Mouse (Mus musculus): ENCODE data around the gene Prkar1b. TPM values are rescaled to one million over a fixed set of nuclear protein-coding genes. Genes with fewer than 3 reads are reported as not detected.
A peak's percentile ranks its signal among the peaks of the same experiment; 100 is the strongest.

The Prkar1b gene
- polyA plus RNA-seq, 1 experiment, result 3.8 TPM

DNA sequence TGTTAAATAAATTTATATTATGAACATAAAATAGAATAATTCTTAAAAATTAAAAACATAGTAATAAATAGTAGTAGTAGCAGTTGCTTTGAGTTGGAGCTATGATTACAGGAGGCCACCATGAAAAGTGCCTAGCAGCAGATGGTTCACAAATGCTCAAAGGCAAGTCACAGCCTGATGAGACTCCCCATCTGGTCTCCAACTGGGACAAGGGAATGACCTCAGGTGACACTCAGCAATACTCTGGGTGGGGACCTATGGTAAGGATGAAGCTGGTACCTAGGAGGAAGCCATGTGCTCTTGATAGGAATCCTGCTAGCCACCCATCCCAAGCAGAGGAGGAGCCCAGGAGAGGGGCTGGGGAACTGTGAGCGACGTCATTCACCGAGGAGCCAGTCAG, 24.1 kb downstream of the Prkar1b start:
- 87% methylated on average over 3 of the region's 3 CpGs for WGBS
- H3K27ac ChIP-seq (ENCODE audit: insufficient read depth, low read depth, low read length), result no peak overlapping the region

DNA sequence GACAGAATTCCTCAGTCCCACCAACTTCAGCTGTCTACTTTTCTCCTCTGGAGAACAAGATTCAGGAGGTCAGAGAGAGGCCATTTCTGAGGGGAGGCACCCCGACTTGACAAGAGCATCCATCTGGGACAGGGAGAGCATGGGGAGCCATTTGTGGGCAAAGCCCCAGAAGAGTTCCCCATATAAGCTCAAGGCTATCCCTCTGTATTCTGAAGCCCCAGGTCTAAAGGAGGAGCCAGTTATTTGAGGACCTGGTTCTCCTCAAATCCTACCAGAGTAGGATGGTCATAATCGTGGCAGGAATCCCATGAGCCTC, 30.9 kb downstream of the Prkar1b start:
- Histone ChIP-seq H3K36me3 (ENCODE audit: control insufficient read depth, insufficient read depth, low read length) (no peaks in the 10 kb centered on the region), H3K27me3 (ENCODE audit: control insufficient read depth, insufficient read depth, low read length) (peaks cover 4% of the 10 kb centered on the region; the same call in 1 of the 2 replicates), H3K4me1 (ENCODE audit: control insufficient read depth, insufficient read depth, insufficient read length, low read length) (no peaks in the 10 kb centered on the region), H3K4me3 (ENCODE audit: low read depth, low read length) (no peak overlapping the region), H3K27ac (ENCODE audit: insufficient read depth, low read depth, low read length) (no peak overlapping the region)
- TF ChIP-seq POLR2A (IDR thresholded peaks at IDR 0.05; ENCODE audit: low read depth, low read length) (no peak), CTCF (IDR thresholded peaks at IDR 0.05; ENCODE audit: extremely low read depth, insufficient read length, insufficient replicate concordance, low read depth, low read length) (no peak)
- WGBS, result 66% methylated on average over 2 of the region's 2 CpGs

More for the DNA sequence above, 24.1 kb downstream of the Prkar1b start:
- H3K4me3 ChIP-seq (ENCODE audit: low read depth, low read length), result no peak overlapping the region
- H3K4me1 ChIP-seq (ENCODE audit: control insufficient read depth, insufficient read depth, insufficient read length, low read length), result peaks cover 9% of the 10 kb centered on the region
- no peaks in the 10 kb centered on the region for H3K36me3 ChIP-seq (ENCODE audit: control insufficient read depth, insufficient read depth, low read length)
- H3K27me3 ChIP-seq (ENCODE audit: control insufficient read depth, insufficient read depth, low read length), result peaks cover 17% of the 10 kb centered on the region
- no peak for TF ChIP-seq CTCF (IDR thresholded peaks at IDR 0.05; ENCODE audit: extremely low read depth, insufficient read length, insufficient replicate concordance, low read depth, low read length)
- TF ChIP-seq POLR2A (IDR thresholded peaks at IDR 0.05; ENCODE audit: low read depth, low read length), result no peak

- peak overlapping the region; percentile 0; the same call in 1 of the 2 replicates for H3K27ac ChIP-seq (ENCODE audit: insufficient read depth, low read depth, low read length)
- peaks cover 4% of the 10 kb centered on the region; the same call in 1 of the 2 replicates for H3K27me3 ChIP-seq (ENCODE audit: control insufficient read depth, insufficient read depth, low read length)
- TF ChIP-seq CTCF (IDR thresholded peaks at IDR 0.05; ENCODE audit: extremely low read depth, insufficient read length, insufficient replicate concordance, low read depth, low read length), result no peak
- TF ChIP-seq POLR2A (IDR thresholded peaks at IDR 0.05; ENCODE audit: low read depth, low read length), result no peak
- no peaks in the 10 kb centered on the region for H3K4me1 ChIP-seq (ENCODE audit: control insufficient read depth, insufficient read depth, insufficient read length, low read length)
- whole genome bisulfite sequencing, result 61% methylated on average over 5 of the region's 5 CpGs
- no peak overlapping the region for H3K4me3 ChIP-seq (ENCODE audit: low read depth, low read length)
- H3K36me3 ChIP-seq (ENCODE audit: control insufficient read depth, insufficient read depth, low read length), result no peaks in the 10 kb centered on the region
Measured at GRCm38 (mm10) chr5:139118139-139118960, 31.5 kb downstream of the Prkar1b start.

DNA sequence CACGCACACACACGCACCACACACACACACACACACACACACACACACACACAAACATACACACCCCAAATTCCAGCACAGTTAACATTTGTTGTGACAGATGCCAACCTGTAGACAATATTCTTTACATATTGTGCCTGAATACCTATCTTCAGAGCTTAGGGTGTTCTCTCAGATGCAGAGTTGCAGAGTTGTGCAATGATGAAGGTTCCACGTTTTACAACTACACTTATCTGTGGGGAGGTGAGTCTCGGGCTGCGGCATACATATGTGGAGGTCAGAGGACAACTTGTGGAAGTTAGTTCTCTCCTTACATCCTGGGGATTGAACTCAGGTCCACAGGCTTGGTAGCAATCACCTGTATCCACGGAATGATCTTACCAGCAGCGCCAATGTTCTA, 34.3 kb downstream of the Prkar1b start:
- no peak overlapping the region for H3K4me3 ChIP-seq (ENCODE audit: low read depth, low read length)
- H3K36me3 ChIP-seq (ENCODE audit: control insufficient read depth, insufficient read depth, low read length), result no peaks in the 10 kb centered on the region
- TF ChIP-seq CTCF (IDR thresholded peaks at IDR 0.05; ENCODE audit: extremely low read depth, insufficient read length, insufficient replicate concordance, low read depth, low read length), result no peak
- TF ChIP-seq POLR2A (IDR thresholded peaks at IDR 0.05; ENCODE audit: low read depth, low read length), result no peak
- 63% methylated on average over 7 of the region's 7 CpGs for WGBS
- no peaks in the 10 kb centered on the region for H3K4me1 ChIP-seq (ENCODE audit: control insufficient read depth, insufficient read depth, insufficient read length, low read length)
- H3K27me3 ChIP-seq (ENCODE audit: control insufficient read depth, insufficient read depth, low read length), result no peaks in the 10 kb centered on the region
- H3K27ac ChIP-seq (ENCODE audit: insufficient read depth, low read depth, low read length), result no peak overlapping the region

DNA sequence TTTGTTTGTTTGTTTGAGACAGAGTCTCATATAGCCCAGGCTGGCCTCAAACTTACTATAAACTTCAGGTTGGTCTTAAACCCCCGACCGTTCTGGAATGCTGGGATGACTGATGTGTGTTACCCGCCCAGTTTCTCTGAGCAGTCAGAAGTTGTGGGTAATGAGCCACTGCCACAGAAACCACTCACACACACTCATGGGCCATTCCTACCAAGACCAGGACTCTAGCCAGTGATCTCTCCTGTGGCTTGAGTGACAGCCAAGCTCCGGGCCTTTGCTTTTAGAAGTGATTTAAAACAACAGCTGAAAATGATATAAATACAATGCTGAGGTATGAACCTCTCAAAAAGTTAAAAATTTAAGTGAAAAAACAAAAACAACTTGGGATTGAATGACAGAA, 34.9 kb downstream of the Prkar1b start:
- H3K27me3 ChIP-seq (ENCODE audit: control insufficient read depth, insufficient read depth, low read length), result no peaks in the 10 kb centered on the region
- no peaks in the 10 kb centered on the region for H3K4me1 ChIP-seq (ENCODE audit: control insufficient read depth, insufficient read depth, insufficient read length, low read length)
- TF ChIP-seq POLR2A (IDR thresholded peaks at IDR 0.05; ENCODE audit: low read depth, low read length), result no peak
- H3K36me3 ChIP-seq (ENCODE audit: control insufficient read depth, insufficient read depth, low read length), result no peaks in the 10 kb centered on the region
- no peak overlapping the region for H3K4me3 ChIP-seq (ENCODE audit: low read depth, low read length)
- H3K27ac ChIP-seq (ENCODE audit: insufficient read depth, low read depth, low read length), result no peak overlapping the region
- 78% methylated on average over 4 of the region's 4 CpGs for WGBS

DNA sequence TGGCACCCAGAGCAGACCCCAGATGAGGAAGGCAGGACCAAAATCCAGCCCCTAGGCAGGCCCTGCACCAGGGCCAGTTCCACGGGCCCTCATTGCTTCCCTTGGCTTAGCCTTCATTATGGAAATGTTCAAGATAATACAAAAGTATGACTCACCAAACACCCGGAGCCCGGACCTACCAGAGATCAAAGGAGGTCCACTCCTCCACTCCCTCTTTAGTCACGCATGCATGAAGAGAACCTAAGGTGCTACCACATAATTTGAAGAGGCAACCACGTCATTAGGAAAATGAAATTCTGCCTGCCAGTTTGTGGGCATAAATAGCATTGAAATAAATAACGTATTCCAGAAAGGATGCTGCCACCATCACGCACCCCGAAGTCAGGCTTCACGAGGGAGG, 37.4 kb downstream of the Prkar1b start:
- no peaks in the 10 kb centered on the region for H3K4me1 ChIP-seq (ENCODE audit: control insufficient read depth, insufficient read depth, insufficient read length, low read length)
- no peak overlapping the region for H3K4me3 ChIP-seq (ENCODE audit: low read depth, low read length)
- 63% methylated on average over 9 of the region's 9 CpGs for WGBS
- no peaks in the 10 kb centered on the region for H3K27me3 ChIP-seq (ENCODE audit: control insufficient read depth, insufficient read depth, low read length)
- no peaks in the 10 kb centered on the region for H3K36me3 ChIP-seq (ENCODE audit: control insufficient read depth, insufficient read depth, low read length)
- TF ChIP-seq CTCF (IDR thresholded peaks at IDR 0.05; ENCODE audit: extremely low read depth, insufficient read length, insufficient replicate concordance, low read depth, low read length), result no peak
- no peak for TF ChIP-seq POLR2A (IDR thresholded peaks at IDR 0.05; ENCODE audit: low read depth, low read length)
- H3K27ac ChIP-seq (ENCODE audit: insufficient read depth, low read depth, low read length), result no peak overlapping the region

GRCm38 (mm10) chr5:139111991-139112390, 37.8 kb downstream of the Prkar1b start:
- no peaks in the 10 kb centered on the region for H3K4me1 ChIP-seq (ENCODE audit: control insufficient read depth, insufficient read depth, insufficient read length, low read length)
- no peaks in the 10 kb centered on the region for H3K36me3 ChIP-seq (ENCODE audit: control insufficient read depth, insufficient read depth, low read length)
- H3K4me3 ChIP-seq (ENCODE audit: low read depth, low read length), result no peak overlapping the region
- H3K27me3 ChIP-seq (ENCODE audit: control insufficient read depth, insufficient read depth, low read length), result no peaks in the 10 kb centered on the region
- no peak overlapping the region for H3K27ac ChIP-seq (ENCODE audit: insufficient read depth, low read depth, low read length)
- TF ChIP-seq POLR2A (IDR thresholded peaks at IDR 0.05; ENCODE audit: low read depth, low read length) (no peak), CTCF (IDR thresholded peaks at IDR 0.05; ENCODE audit: extremely low read depth, insufficient read length, insufficient replicate concordance, low read depth, low read length) (no peak)
- WGBS, result 64% methylated on average over 9 of the region's 9 CpGs

Measured in small intestine, adult 2 months (tissue).